Mouse (Mus musculus) CH12.LX (cell line): ENCODE measurements around the gene Micu1. TPM values are rescaled to one million over a fixed set of nuclear protein-coding genes. Genes with fewer than 3 reads are reported as not detected.

Source experiments
- DNase-seq: peaks from one replicate; pipeline ENCODE4 v3.0.0-alpha.2; 2013; ENCODE audit errors: extremely low read depth
- H3K27ac ChIP-seq: 2 replicates; pipeline ENCODE4 v1.5.1; 2012; ENCODE audit warnings: low read depth, mild to moderate bottlenecking, control low read depth, moderate library complexity; ENCODE audit not compliant: insufficient read depth
- H3K27me3 ChIP-seq: replicated peaks from 2 replicates; pipeline ENCODE3; 2012; ENCODE audit warnings: inconsistent platforms
- H3K36me3 ChIP-seq, 2 experiments: replicated peaks in 1 of 2; 2 replicates each; pipeline versions ENCODE3 to v1.6.1; 2012; ENCODE audit warnings: inconsistent platforms in 1 of 2, low read length in 1 of 2, mild to moderate bottlenecking in 1 of 2, mixed read lengths in 1 of 2, moderate library complexity in 1 of 2; ENCODE audit not compliant: control insufficient read depth in 1 of 2, insufficient read depth in 1 of 2
- H3K4me1 ChIP-seq, 2 experiments: 2 replicates each; pipeline ENCODE4 v1.6.1; 2012; ENCODE audit warnings: inconsistent platforms in 1 of 2, moderate library complexity in 1 of 2; ENCODE audit not compliant: insufficient read depth in 2 of 2, control insufficient read depth in 1 of 2
- H3K4me2 ChIP-seq: 2 replicates; pipeline ENCODE4 v1.6.1; 2012; ENCODE audit warnings: low read depth, mild to moderate bottlenecking, control low read depth; ENCODE audit not compliant: poor library complexity, insufficient read depth, severe bottlenecking
- H3K4me3 ChIP-seq, 3 experiments: fragments of 150-350 bp in 1 of 3; sonication (generic) in 1 of 3; replicated peaks in 1 of 3; 2 replicates each; pipeline versions ENCODE3 to v1.5.1; 2011 to 2012; ENCODE audit warnings: low read depth in 2 of 3, low read length in 2 of 3, mild to moderate bottlenecking in 2 of 3, moderate library complexity in 2 of 3, control low read depth in 1 of 3, improper control_type of control experiment in 1 of 3, inconsistent platforms in 1 of 3, mixed read lengths in 1 of 3; ENCODE audit not compliant: poor library complexity in 1 of 3
- H3K79me2 ChIP-seq: replicated peaks from 2 replicates; pipeline ENCODE4 v1.6.1; 2012; ENCODE audit warnings: mild to moderate bottlenecking, moderate library complexity; ENCODE audit not compliant: control insufficient read depth, poor library complexity, insufficient read depth, severe bottlenecking; ENCODE audit errors: extremely low read depth
- H3K9ac ChIP-seq: 2 replicates; pipeline ENCODE4 v1.6.1; 2012; ENCODE audit warnings: low read depth, mild to moderate bottlenecking, control low read depth, moderate library complexity; ENCODE audit not compliant: insufficient read depth
- H3K9me3 ChIP-seq: replicated peaks from 2 replicates; pipeline ENCODE3; 2012; ENCODE audit warnings: low read length, inconsistent platforms, mixed read lengths
- BHLHE40 ChIP-seq: IDR thresholded peaks from 2 replicates; pipeline ENCODE4 v1.6.1; 2011; ENCODE audit warnings: mild to moderate bottlenecking, low read depth, low read length, improper control_type of control experiment
- ETS1 ChIP-seq: conservative IDR thresholded peaks from 2 replicates; pipeline ENCODE4 v1.6.1; 2012; ENCODE audit warnings: low read depth, mild to moderate bottlenecking, inconsistent platforms, low read length, improper control_type of control experiment, moderate library complexity
- MAFK ChIP-seq: IDR thresholded peaks from 2 replicates; pipeline ENCODE4 v1.6.1; 2011; ENCODE audit warnings: low read length, improper control_type of control experiment; ENCODE audit not compliant: insufficient replicate concordance
- MAX ChIP-seq: IDR thresholded peaks from 2 replicates; pipeline ENCODE4 v1.6.1; 2011; ENCODE audit warnings: low read length, improper control_type of control experiment
- MEF2A ChIP-seq: IDR thresholded peaks from 2 replicates; pipeline ENCODE4 v1.6.1; 2014; ENCODE audit warnings: low read depth, mild to moderate bottlenecking, inconsistent platforms, low read length, improper control_type of control experiment, borderline replicate concordance
- MYC ChIP-seq: IDR thresholded peaks from 2 replicates; pipeline ENCODE4 v1.6.1; 2011; ENCODE audit warnings: low read depth, mild to moderate bottlenecking, improper control_type of control experiment, low read length
- NELFE ChIP-seq: IDR thresholded peaks from 2 replicates; pipeline ENCODE4 v1.6.1; 2011; ENCODE audit warnings: low read depth, low read length, improper control_type of control experiment
- NRF1 ChIP-seq: IDR thresholded peaks from 2 replicates; pipeline ENCODE4 v1.6.1; 2014; ENCODE audit warnings: low read depth, mild to moderate bottlenecking, inconsistent platforms, low read length, improper control_type of control experiment, moderate library complexity
- PAX5 ChIP-seq: IDR thresholded peaks from 2 replicates; pipeline ENCODE4 v1.6.1; 2012; ENCODE audit warnings: low read length, inconsistent platforms, mixed read lengths
- SIN3A ChIP-seq: IDR thresholded peaks from 2 replicates; pipeline ENCODE4 v1.6.1; 2012; ENCODE audit warnings: low read length, improper control_type of control experiment, inconsistent platforms
- SMC3 ChIP-seq: IDR thresholded peaks from 2 replicates; pipeline ENCODE4 v1.6.1; 2011; ENCODE audit warnings: low read depth, low read length, improper control_type of control experiment
- UBTF ChIP-seq: IDR thresholded peaks from 2 replicates; pipeline ENCODE4 v1.6.1; 2012; ENCODE audit warnings: low read depth, mild to moderate bottlenecking, inconsistent platforms, low read length, improper control_type of control experiment, moderate library complexity
- USF2 ChIP-seq: conservative IDR thresholded peaks from 2 replicates; pipeline ENCODE4 v1.6.1; 2011; ENCODE audit warnings: low read depth, low read length, improper control_type of control experiment
- dilution Hi-C: fragments of 300-500 bp; cut with MboI; formaldehyde crosslinking; loops from 2 replicates; pipeline ENCODE4 v1.14.3; 2020; ENCODE audit warnings: low sequenced_read_pairs; ENCODE audit not compliant: extremely low pct_unique_long_range_greater_than_20kb, extremely low pct_ligation_motif_present
- in situ Hi-C: fragments of 300-500 bp; cut with MboI; formaldehyde crosslinking; loops from 3 replicates; pipeline ENCODE4 v1.14.3; 2019; ENCODE audit warnings: low sequenced_read_pairs, low pct_ligation_motif_present, low pct_unique_long_range_greater_than_20kb, mixed read lengths
- polyA plus RNA-seq: library from polyadenylated mRNA; unstranded; fragments of >175 nt; gene quantifications from 2 replicates; pipeline ENCODE4 v1.2.1, GENCODE M21; 2012; ENCODE audit warnings: low read depth; ENCODE audit not compliant: insufficient read length
- total RNA-seq, 2 experiments: library from RNA; depleted of rRNA; stranded (reverse); fragments of 300-350 nt in 1 of 2; fragments of >200 nt in 1 of 2; gene quantifications; 2 replicates each; pipeline ENCODE4 v1.2.3; 2012 to 2014

Gene Micu1
- total and polyA plus RNA-seq, 3 experiments, result 23.1 to 37.1 (median 29.3) TPM

DNA sequence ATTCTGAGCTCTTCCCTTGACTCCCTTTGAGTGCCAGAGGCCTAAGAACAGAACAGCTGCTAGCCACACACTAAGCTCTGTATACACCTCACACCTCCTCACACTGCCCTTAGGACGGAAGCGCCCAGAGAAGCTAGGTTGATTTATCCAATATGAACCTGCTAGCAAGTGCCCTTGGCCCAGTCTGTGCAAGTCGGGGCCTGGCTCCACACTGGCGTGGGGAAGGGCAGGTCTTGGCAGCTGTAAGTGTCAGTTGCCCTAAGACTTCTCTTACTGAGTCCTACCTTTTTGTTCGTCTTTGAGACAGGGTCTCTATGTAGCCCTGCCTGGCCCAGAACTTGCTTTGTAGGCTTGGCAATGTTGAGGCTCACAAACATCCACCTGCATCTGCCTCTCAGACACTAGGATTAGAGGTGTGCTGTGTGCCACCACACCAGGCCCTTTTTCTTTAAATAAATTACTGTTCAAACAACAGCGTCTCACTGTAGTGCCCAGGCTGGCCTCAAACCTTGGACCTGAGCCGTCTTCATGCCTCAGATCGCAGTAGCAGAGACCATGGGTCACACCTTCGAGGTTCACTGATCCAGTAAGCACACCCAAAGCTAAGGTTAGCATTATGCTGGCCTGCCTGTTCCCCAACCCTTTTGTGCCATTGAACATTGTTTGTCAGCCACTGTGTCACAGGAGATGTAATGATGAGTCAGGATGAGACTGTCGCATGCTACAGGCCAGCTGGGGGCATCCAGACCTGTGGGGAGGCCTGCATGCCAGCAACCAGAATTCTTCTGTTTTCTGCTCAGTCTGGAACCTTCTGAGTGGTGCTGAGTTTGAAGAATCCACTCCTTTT is 182.3 kb downstream of the Micu1 start:
- H3K9ac ChIP-seq, result peak overlapping the region; percentile 44
- peaks cover 42 to 86% of the 10 kb centered on the region in 2 experiments for H3K4me1 ChIP-seq
- dilution Hi-C loops (no loop called here), in situ Hi-C loops (no loop called here)
- H3K36me3 ChIP-seq, result peaks cover 3 to 51% of the 10 kb centered on the region in 2 experiments
- no peak for TF ChIP-seq SIN3A
- peak; percentile 15; the same call in 1 of the 2 replicates for TF ChIP-seq MAFK
- TF ChIP-seq ETS1, result peak; percentile 5; the same call in 1 of the 2 replicates
- TF ChIP-seq MEF2A, result no peak
- no peak for TF ChIP-seq UBTF
- TF ChIP-seq PAX5, result no peak
- TF ChIP-seq NRF1, result no peak
- no peak for TF ChIP-seq SMC3
- TF ChIP-seq MYC, result no peak
- no peak for TF ChIP-seq MAX
- TF ChIP-seq BHLHE40, result no peak
- no peak overlapping the region for H3K4me3 ChIP-seq
- peak; percentile 53 for DNase-seq
- H3K27ac ChIP-seq, result peak overlapping the region; percentile 98
- H3K79me2 ChIP-seq, result peaks cover 78% of the 10 kb centered on the region
- no peaks in the 10 kb centered on the region for H3K9me3 ChIP-seq
- H3K27me3 ChIP-seq, result no peaks in the 10 kb centered on the region
- H3K4me2 ChIP-seq, result no peak overlapping the region

DNA sequence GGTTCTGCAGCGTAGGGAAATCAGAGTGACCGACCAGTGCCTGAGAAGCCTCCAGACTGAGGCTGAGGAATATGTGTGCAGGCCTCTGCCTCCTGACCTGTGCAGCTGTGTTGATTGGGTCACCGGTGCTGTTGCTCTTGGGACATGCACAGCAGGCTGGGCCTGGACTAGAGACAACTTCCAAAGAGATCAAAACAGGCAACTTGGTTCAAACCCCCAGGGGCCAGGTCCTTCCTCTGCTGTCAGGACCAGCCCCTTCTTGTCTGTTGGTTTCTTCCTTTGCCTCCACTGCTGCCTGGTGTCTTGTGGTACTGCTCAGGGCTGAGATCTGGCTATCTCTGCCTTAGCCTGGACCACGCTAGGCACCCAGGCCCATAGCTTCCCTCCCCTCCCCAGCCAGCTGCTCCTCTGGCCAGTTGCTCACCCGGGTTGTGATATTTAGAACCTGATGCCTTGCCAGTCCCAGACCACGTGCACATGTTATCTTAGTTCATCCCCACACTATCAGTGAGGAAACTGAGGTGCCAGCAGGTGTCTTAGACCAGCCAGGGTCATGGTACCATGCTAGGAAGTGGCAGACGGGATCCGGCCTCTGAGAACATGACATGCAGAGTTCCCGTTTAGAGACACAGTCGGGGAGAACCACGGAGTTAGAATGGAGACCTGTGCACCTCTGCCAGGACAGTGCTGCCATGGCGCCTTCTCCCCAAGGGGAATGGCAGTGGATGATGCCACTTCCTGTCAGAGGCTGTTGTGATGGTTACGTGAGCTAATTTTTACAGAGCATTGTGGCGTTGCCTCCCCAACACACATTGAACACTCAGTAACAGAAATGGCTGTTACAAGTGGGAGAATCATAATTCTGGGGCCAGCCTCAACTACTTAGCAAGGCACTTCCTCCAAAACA is 183.2 kb downstream of the Micu1 start:
- TF ChIP-seq NELFE (0 out of 2 replicates have a peak, but pooled peaks have one; percentile 19), USF2 (no peak), ETS1 (0 out of 2 replicates have a peak, but pooled peaks have one; percentile 3), MAX (peak; percentile 67; the same call in 1 of the 2 replicates)
- in situ Hi-C loops (no loop called here), dilution Hi-C loops (no loop called here)
- H3K36me3 ChIP-seq, result peaks cover 7 to 59% of the 10 kb centered on the region in 2 experiments
- peaks cover 73% of the 10 kb centered on the region for H3K79me2 ChIP-seq
- peak overlapping the region; percentile 44 for H3K9ac ChIP-seq
- H3K4me3 ChIP-seq, result peak overlapping the region in 1 of 3 experiments; percentile 24
- no peaks in the 10 kb centered on the region for H3K9me3 ChIP-seq
- peak overlapping the region; percentile 98 for H3K27ac ChIP-seq
- peak overlapping the region; percentile 51 for H3K4me2 ChIP-seq
- DNase-seq, result peak; percentile 52
- no peaks in the 10 kb centered on the region for H3K27me3 ChIP-seq
- H3K4me1 ChIP-seq, result peaks cover 42 to 87% of the 10 kb centered on the region in 2 experiments
